Mouse (Mus musculus): ENCODE results near the gene B4galt2. TPM values are rescaled to one million over a fixed set of nuclear protein-coding genes. Genes with fewer than 3 reads are reported as not detected.

The B4galt2 gene
- total RNA-seq, 2 experiments from 2014 or later, result 168 to 172 TPM

DNA sequence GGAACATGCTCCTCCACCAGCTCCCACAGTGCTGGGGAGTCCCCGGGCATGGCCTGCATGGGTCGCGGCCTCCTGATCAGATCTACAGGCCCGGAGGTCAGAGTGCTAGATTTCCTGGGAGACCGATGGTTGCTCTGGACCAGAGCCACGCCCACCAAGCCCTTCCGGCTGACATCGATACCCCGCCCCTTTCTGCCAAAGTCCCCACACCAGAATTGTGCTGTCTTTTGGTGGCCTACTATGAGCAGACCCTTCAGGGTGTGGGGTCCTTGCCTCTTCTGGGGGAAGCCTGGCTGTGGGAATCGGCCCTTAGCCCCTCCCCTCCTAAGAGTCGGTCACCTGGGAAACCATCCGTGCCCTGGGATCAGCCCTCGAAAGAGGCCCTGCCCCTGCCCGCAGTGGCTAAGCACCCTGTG is 10.8 kb downstream of the B4galt2 start, which contains the start of gene Ccdc24:
Ccdc24 (minus strand) TSS at position 87 of the 416 bp plus-strand sequence.
- DNase-seq, result no peak
- intact Hi-C loops (cut with DNase I), result no loop called here

GRCm38 (mm10) chr4:117871787-117872186 is 11.5 kb downstream of the B4galt2 start:
- no peak for DNase-seq
- intact Hi-C loops (cut with DNase I), result no loop called here

GRCm38 (mm10) chr4:117870437-117870836 is 12.8 kb downstream of the B4galt2 start:
- no peak for DNase-seq
- intact Hi-C loops (cut with DNase I), result no loop called here

DNA sequence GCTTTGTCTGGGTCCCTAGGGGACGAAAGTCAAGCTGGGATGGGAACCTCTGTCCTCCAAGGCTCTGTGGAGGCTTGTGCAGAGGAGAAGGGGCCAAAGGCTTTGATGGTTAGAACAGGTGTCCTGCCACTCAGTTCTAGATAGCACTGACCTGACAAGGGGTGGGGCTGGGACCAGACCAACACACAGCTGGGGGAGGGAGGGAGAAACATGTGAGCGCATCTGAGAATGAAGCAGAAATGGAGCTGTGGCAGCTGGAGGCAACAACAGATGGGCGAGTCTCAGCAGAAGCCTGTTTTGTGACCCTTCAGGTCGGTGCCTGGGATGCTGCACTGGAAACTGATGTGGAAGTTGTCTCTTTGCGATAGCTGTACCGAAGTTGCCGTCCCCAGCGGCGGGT is 14.0 kb downstream of the B4galt2 start:
- intact Hi-C loops (cut with DNase I), result loop anchor here (5.0 kb wide), 1 partner anchor 37 kb away; the partner anchor contains the start of gene Slc6a9
- DNase-seq, result no peak

GRCm38 (mm10) chr4:117867823-117868222 is 15.5 kb downstream of the B4galt2 start:
- intact Hi-C loops (cut with DNase I), result loop anchor here (5.0 kb wide), 1 partner anchor 36 kb away; the partner anchor contains the start of gene Slc6a9
- DNase-seq, result peak; percentile 72

GRCm38 (mm10) chr4:117867000-117867399 is 16.3 kb downstream of the B4galt2 start:
- DNase-seq, result no peak
- intact Hi-C loops (cut with DNase I), result loop anchor here (5.0 kb wide), 1 partner anchor 35 kb away; the partner anchor contains the start of gene Slc6a9

DNA sequence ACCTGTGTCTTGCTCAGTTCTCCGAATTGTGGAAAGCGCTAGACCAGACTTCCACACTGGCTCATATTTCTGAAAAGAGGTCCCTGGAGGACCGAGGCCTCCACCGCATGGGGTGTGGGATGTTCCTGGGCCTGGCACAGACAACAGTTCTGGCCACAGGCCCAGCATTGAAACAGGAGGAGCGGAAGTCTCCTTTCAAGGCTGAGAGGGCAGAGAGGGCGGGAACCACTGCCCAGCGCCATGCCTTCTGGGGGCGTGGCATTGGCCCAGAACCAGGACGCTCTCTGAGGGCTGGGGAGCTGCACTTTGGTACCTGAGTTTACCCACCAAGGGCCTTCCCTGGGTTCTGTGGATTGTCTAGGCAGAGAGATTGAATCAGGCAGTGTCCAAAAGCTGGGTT is 17.2 kb downstream of the B4galt2 start:
- intact Hi-C loops (cut with DNase I), result loop anchor here (5.0 kb wide), 1 partner anchor 34 kb away; the partner anchor contains the start of gene Slc6a9
- peak; percentile 73 for DNase-seq

GRCm38 (mm10) chr4:117862823-117863222 is 20.5 kb downstream of the B4galt2 start:
- DNase-seq, result peak; percentile 61
- intact Hi-C loops (cut with DNase I), result no loop called here

GRCm38 (mm10) chr4:117860570-117860969 is 22.7 kb downstream of the B4galt2 start:
- intact Hi-C loops (cut with DNase I), result no loop called here
- no peak for DNase-seq

DNA sequence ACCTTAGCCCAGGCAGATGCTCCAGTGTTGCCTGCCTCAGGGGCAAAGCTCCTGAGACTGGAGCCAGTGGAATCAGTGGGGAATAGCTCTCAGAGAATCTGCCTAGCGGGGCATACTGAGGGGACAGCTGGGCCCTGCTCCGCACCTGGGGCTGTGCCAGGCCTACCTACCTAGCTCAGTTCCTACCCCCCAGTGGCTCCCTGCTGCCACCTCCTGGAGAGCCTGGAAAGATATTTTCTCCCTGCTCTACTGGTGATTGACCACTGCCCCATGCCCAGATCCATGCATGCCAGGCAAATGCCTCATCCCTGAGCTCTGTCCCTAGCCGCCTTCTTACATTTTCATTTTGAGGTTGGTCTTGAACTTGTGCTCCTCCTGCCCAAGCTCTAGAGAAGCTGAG is 24.5 kb downstream of the B4galt2 start:
- intact Hi-C loops (cut with DNase I), result no loop called here
- peak; percentile 86 for DNase-seq

DNA sequence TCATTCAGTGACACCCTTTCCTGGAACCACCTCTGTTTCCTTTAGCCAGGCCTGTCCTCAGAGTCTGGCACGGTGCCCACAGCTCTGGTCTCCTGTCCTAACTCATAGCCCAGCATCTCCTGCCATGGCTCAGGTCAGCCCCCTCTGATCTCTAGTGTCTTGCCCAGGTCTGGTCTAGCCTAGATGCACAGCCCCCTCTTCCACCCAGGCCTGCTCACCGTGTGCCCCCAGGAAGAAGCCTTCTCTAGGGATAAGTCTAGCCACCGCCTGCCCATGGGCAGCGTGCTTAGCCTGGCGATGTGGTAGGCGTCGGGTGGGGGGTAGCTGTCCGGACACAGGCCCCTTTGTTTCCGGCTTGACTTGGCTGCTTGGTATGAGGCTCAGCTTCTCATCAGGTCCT is 28.1 kb downstream of the B4galt2 start:
- DNase-seq, result peak; percentile 63
- intact Hi-C loops (cut with DNase I), result no loop called here

DNA sequence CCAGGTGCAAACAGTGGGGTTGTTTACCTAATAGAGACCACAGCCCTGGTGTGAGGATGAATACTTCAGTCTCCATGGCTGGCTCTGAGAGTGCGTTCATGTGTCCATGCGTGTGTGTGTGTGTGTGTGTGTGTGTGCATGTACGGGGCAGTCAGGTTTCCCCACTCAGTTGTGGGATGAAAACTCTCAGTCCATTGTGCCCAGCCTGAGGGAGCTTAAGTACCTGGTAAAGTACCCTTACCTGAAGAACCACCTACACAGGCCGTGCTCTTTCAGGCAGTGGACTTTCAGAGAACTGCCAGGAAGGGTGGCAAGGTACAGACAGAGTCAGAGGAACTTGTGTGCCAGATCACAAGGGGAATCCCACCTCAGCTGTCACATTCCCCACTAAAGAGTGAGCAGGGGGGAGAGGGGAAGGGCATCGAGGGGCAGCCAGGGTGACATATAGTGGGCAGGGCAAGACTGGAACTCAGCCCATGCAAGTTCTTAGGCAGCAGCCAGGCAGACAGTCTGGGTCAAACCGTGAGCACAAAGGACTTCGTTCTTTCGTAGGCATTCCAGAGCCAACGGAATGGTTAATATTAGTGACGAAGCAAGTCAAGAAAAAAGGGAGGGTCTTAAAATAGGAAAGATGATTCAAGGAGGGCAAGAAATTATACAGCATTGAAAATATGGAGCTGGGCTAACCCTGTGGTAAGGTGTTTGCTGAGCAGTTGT is 31.0 kb downstream of the B4galt2 start:
- intact Hi-C loops (cut with DNase I), result no loop called here

DNA sequence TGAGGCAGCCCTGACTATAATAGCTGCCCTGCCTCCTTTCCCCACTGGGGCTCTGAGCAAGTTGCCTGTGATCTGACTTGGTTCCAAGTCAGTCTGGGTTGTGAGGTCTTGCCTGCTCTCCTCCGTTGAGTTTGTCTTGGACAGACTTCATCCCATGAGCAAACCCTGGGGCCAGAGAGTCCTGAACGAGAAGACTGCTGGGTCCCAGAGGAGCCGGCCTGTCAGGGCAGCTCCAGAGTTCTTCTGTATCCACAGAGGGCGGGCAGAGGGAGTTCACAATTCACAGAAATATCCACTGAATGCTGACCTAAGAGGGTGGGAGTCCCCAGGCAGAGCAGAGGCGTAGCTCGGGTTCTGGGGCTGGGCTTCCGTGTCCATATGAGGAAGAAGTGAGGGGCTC is 32.4 kb downstream of the B4galt2 start:
- intact Hi-C loops (cut with DNase I), result no loop called here

More for the DNA sequence above, 31.0 kb downstream of the B4galt2 start:
- DNase-seq, result no peak

DNA sequence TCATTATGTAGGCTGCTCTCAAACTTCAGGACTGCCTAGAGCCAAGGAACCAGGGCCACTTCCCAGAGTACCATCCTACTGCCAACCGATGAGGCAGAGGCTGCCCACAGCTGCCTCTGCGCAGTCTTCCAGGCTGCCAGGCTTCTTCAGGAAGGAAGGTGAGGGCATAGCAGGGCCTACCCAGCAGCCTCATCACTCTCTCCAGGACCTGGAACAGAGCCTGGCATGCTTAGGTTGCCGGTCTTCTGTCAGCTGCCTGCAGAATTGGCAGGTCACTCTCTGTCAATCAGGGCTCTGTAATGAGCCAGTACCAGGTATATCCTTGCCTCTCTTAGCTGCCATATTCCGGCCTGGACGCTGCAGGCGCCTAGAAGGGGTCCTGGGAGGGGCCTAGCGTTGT is 33.1 kb downstream of the B4galt2 start:
- intact Hi-C loops (cut with DNase I), result no loop called here
- peak; percentile 59 for DNase-seq

More for the DNA sequence above, 32.4 kb downstream of the B4galt2 start:
- DNase-seq, result no peak

DNA sequence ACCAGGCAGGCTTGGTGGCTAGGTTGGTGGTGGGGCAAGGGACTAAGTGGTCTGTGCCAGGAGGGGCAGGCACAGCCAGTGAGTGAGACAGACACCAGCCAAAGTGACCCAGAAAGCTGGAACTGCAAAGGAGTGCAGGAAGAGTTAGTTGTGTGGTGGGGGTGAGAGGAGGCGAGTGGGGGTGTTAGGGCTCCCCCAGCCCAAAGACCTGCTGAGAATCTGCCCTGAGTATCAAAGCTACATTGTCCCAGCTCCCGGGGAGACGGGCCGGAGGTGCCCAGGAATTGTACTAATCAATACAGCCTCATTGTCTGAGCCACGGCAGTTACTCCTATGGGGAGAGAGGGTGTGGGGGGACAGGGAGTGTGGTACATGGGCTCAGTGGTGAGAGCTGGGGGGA is 33.8 kb downstream of the B4galt2 start:
- intact Hi-C loops (cut with DNase I), result no loop called here
- DNase-seq, result peak; percentile 33

DNA sequence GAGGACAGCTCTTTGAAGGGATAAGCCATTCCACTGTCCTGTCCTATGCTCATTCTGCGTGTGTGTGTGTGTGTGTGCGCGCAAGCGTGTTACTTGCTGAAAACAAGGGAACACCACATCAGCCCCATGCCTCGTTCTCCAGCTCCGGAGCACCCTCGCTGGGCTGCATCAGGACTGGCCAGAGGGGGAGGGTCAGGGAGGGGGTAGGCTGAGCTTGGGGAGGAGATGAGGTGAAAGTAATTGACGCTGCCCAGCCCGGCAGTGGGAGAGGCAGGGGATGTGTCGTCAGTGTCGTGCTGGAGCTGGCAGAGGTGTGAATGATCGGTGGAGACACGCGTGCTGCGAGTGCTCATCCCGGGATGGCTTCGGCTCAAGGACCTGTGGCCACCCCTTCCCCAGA is 34.2 kb downstream of the B4galt2 start:
- intact Hi-C loops (cut with DNase I), result no loop called here
- DNase-seq, result peak; percentile 47

GRCm38 (mm10) chr4:117847011-117847410 is 36.3 kb downstream of the B4galt2 start:
- intact Hi-C loops (cut with DNase I), result no loop called here
- DNase-seq, result peak; percentile 86

- no peak for DNase-seq
Observed at GRCm38 (mm10) chr4:117846261-117846660, 37.0 kb downstream of the B4galt2 start.

DNA sequence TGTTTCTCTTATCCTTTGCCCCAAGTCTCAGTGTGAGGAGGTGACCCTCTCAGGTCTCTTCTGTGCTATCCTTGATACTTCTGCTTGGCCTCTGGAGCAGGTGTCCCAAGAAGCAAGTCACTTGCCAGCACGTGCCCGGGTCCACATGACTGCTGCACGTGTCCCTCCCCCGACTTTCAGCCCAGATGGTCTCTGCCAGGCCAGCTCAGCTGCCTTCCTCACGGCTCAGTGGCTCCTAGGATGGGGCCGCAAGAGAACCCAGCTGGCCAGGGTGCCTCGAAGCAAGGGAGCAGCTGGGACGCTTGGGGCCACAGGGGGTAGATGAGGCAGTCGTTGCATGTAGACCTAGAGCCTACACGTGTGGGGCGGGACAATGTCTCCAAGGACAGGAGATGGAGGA is 38.0 kb downstream of the B4galt2 start:
- peak; percentile 75 for DNase-seq
- intact Hi-C loops (cut with DNase I), result no loop called here

More at GRCm38 (mm10) chr4:117846261-117846660, 37.0 kb downstream of the B4galt2 start:
- intact Hi-C loops (cut with DNase I), result no loop called here

- no peak for DNase-seq
- intact Hi-C loops (cut with DNase I), result no loop called here
Observed at GRCm38 (mm10) chr4:117844467-117844866, 38.8 kb downstream of the B4galt2 start.

DNA sequence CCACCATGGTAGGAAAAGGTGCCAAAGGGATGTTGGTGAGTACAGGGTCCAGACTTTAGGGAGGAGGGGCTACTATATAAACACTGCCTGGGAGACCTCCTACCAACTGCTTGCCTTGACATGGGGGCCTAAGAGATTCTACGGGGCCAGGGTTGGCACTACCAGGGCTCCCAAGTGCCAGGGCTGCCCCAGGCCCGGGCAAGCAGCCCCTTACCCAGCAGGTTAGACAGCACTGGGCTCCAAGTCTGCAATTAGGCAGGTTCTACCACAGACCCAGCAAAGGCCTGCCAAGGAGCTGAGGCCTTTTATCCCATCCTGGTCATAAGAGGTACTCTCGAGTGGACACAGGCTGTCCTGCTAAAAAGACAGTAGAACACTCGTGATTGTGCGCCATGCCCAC is 40.2 kb downstream of the B4galt2 start:
- peak; percentile 28 for DNase-seq
- intact Hi-C loops (cut with DNase I), result no loop called here

- intact Hi-C loops (cut with DNase I), result no loop called here
- DNase-seq, result no peak
Observed at GRCm38 (mm10) chr4:117841566-117841965, 41.7 kb downstream of the B4galt2 start.

Measured in left cerebral cortex, postnatal 4 days (tissue).